Mouse (Mus musculus) left cerebral cortex, postnatal 4 days (tissue): ENCODE measurements around the gene Camkk2. TPM values are rescaled to one million over a fixed set of nuclear protein-coding genes. Genes with fewer than 3 reads are reported as not detected.

Experiments used
- DNase-seq: peaks from one replicate; pipeline ENCODE4 v3.0.0-alpha.2; 2022
- intact Hi-C: fragments of 180-260 bp; cut with DNase I; formaldehyde crosslinking; loops from one replicate; pipeline ENCODE4 v1.15.1; 2025
- total RNA-seq, 2 experiments: library from RNA; stranded (reverse); gene quantifications; 2 replicates each; pipeline ENCODE4 v1.2.3; 2021

Camkk2 gene
- total RNA-seq, 2 experiments from 2014 or later, result 130 to 137 TPM

GRCm38 (mm10) chr5:122783726-122784406, 4.7 kb upstream of the Camkk2 start:
- intact Hi-C loops, result no loop called here
- DNase-seq, result no peak

GRCm38 (mm10) chr5:122782066-122782465, 2.9 kb upstream of the Camkk2 start:
- no peak for DNase-seq
- intact Hi-C loops, result no loop called here

GRCm38 (mm10) chr5:122780791-122781432, 1.7 kb upstream of the Camkk2 start:
- no peak for DNase-seq
- intact Hi-C loops, result no loop called here

GRCm38 (mm10) chr5:122778231-122779226, 680 bp downstream of the Camkk2 start:
- intact Hi-C loops, result no loop called here
- DNase-seq, result peak; percentile 26

GRCm38 (mm10) chr5:122777322-122777721, 1.9 kb downstream of the Camkk2 start:
- intact Hi-C loops, result no loop called here
- no peak for DNase-seq

GRCm38 (mm10) chr5:122775646-122776286, 3.4 kb downstream of the Camkk2 start:
- intact Hi-C loops, result no loop called here
- no peak for DNase-seq

GRCm38 (mm10) chr5:122774743-122775611, 4.2 kb downstream of the Camkk2 start:
- intact Hi-C loops, result no loop called here
- no peak for DNase-seq

GRCm38 (mm10) chr5:122773756-122774155, 5.5 kb downstream of the Camkk2 start:
- DNase-seq, result no peak
- intact Hi-C loops, result no loop called here

GRCm38 (mm10) chr5:122771428-122771827, 7.8 kb downstream of the Camkk2 start:
- intact Hi-C loops, result no loop called here
- DNase-seq, result no peak

GRCm38 (mm10) chr5:122770806-122771261, 8.4 kb downstream of the Camkk2 start:
- peak; percentile 85 for DNase-seq
- intact Hi-C loops, result no loop called here

GRCm38 (mm10) chr5:122770304-122770703, 8.9 kb downstream of the Camkk2 start:
- no peak for DNase-seq
- intact Hi-C loops, result no loop called here

GRCm38 (mm10) chr5:122769101-122769568, 10.1 kb downstream of the Camkk2 start:
- intact Hi-C loops, result no loop called here
- DNase-seq, result no peak

- no peak for DNase-seq
- intact Hi-C loops, result no loop called here
These were observed 11.9 kb downstream of the Camkk2 start for GRCm38 (mm10) chr5:122767283-122767682.

GRCm38 (mm10) chr5:122764032-122764464, 15.2 kb downstream of the Camkk2 start:
- intact Hi-C loops, result no loop called here
- DNase-seq, result peak; percentile 62

- intact Hi-C loops, result no loop called here
- peak; percentile 16 for DNase-seq
These were observed 15.8 kb downstream of the Camkk2 start for GRCm38 (mm10) chr5:122763271-122764031.

- peak; percentile 38 for DNase-seq
- intact Hi-C loops, result no loop called here
These were observed 22.5 kb downstream of the Camkk2 start for GRCm38 (mm10) chr5:122756680-122757079.

- no peak for DNase-seq
- intact Hi-C loops, result no loop called here
These were observed 23.1 kb downstream of the Camkk2 start for GRCm38 (mm10) chr5:122756144-122756543.

- intact Hi-C loops, result no loop called here
- no peak for DNase-seq
These were observed 23.6 kb downstream of the Camkk2 start for GRCm38 (mm10) chr5:122755620-122756019.

GRCm38 (mm10) chr5:122754477-122754876, 24.7 kb downstream of the Camkk2 start:
- intact Hi-C loops, result no loop called here
- no peak for DNase-seq
